Mouse (Mus musculus): Measurements from ENCODE around the gene C1qtnf1. TPM values are rescaled to one million over a fixed set of nuclear protein-coding genes. Genes with fewer than 3 reads are reported as not detected.
A peak's percentile ranks its signal among the peaks of the same experiment; 100 is the strongest.

Gene C1qtnf1
- polyA plus RNA-seq, 1 experiment from 2014 or later: 2.3 TPM

- H3K36me3 ChIP-seq (replicated peaks): no peaks in the 10 kb centered on the region
- H3K27me3 ChIP-seq (ENCODE audit: poor library complexity, severe bottlenecking): peaks cover 39% of the 10 kb centered on the region
- no peak overlapping the region for H3K4me3 ChIP-seq
- H3K9me3 ChIP-seq: no peaks in the 10 kb centered on the region
- 64% methylated on average over 4 of the region's 4 CpGs for WGBS
- H3K4me1 ChIP-seq: peaks cover 64% of the 10 kb centered on the region
- no peak for DNase-seq (ENCODE audit: extremely low spot score, low spot score)
- peak overlapping the region; percentile 31; the same call in 1 of the 2 replicates for H3K27ac ChIP-seq
These were observed 2.4 kb downstream of the C1qtnf1 start for GRCm38 (mm10) chr11:118430291-118430885.

- H3K36me3 ChIP-seq (replicated peaks): no peaks in the 10 kb centered on the region
- H3K4me3 ChIP-seq: no peak overlapping the region
- 82% methylated on average over 16 of the region's 16 CpGs for WGBS
- DNase-seq (ENCODE audit: extremely low spot score, low spot score): no peak
- peaks cover 37% of the 10 kb centered on the region for H3K27me3 ChIP-seq (ENCODE audit: poor library complexity, severe bottlenecking)
- H3K9me3 ChIP-seq: no peaks in the 10 kb centered on the region
- peak overlapping the region; percentile 12 for H3K27ac ChIP-seq
- H3K4me1 ChIP-seq: peaks cover 69% of the 10 kb centered on the region
These were observed 3.3 kb downstream of the C1qtnf1 start for GRCm38 (mm10) chr11:118431100-118431948.

- Histone ChIP-seq H3K36me3 (replicated peaks) (no peaks in the 10 kb centered on the region), H3K9me3 (no peaks in the 10 kb centered on the region), H3K27ac (peak overlapping the region; percentile 54; the same call in 1 of the 2 replicates), H3K4me3 (peak overlapping the region; percentile 13; the same call in 1 of the 2 replicates), H3K27me3 (ENCODE audit: poor library complexity, severe bottlenecking) (peaks cover 20% of the 10 kb centered on the region), H3K4me1 (peaks cover 72% of the 10 kb centered on the region)
- 81% methylated on average over 10 of the region's 10 CpGs for WGBS
- DNase-seq (ENCODE audit: extremely low spot score, low spot score): no peak
These were observed 5.4 kb downstream of the C1qtnf1 start for GRCm38 (mm10) chr11:118433398-118433868.

- H3K4me1 ChIP-seq: peaks cover 72% of the 10 kb centered on the region
- no peaks in the 10 kb centered on the region for H3K36me3 ChIP-seq (replicated peaks)
- 65% methylated on average over 13 of the region's 13 CpGs for WGBS
- H3K27ac ChIP-seq: peak overlapping the region; percentile 54
- H3K9me3 ChIP-seq: no peaks in the 10 kb centered on the region
- peak overlapping the region; percentile 13 for H3K4me3 ChIP-seq
- H3K27me3 ChIP-seq (ENCODE audit: poor library complexity, severe bottlenecking): peaks cover 13% of the 10 kb centered on the region
- no peak for DNase-seq (ENCODE audit: extremely low spot score, low spot score)
These were observed 6.1 kb downstream of the C1qtnf1 start for GRCm38 (mm10) chr11:118434093-118434492.

- H3K4me1 ChIP-seq: peaks cover 71% of the 10 kb centered on the region
- no peak overlapping the region for H3K4me3 ChIP-seq
- WGBS: 47% methylated on average over 6 of the region's 6 CpGs
- H3K36me3 ChIP-seq (replicated peaks): no peaks in the 10 kb centered on the region
- H3K27me3 ChIP-seq (ENCODE audit: poor library complexity, severe bottlenecking): 0 out of 2 replicates have a peak, but pooled peaks cover 4% of the 10 kb centered on the region
- DNase-seq (ENCODE audit: extremely low spot score, low spot score): no peak
- peak overlapping the region; percentile 64; the same call in 1 of the 2 replicates for H3K27ac ChIP-seq
- H3K9me3 ChIP-seq: no peaks in the 10 kb centered on the region
These were observed 8.5 kb downstream of the C1qtnf1 start for GRCm38 (mm10) chr11:118436471-118436935.

- H3K27ac ChIP-seq: peak overlapping the region; percentile 80
- no peaks in the 10 kb centered on the region for H3K36me3 ChIP-seq (replicated peaks)
- peaks cover 8% of the 10 kb centered on the region; the same call in 1 of the 2 replicates for H3K27me3 ChIP-seq (ENCODE audit: poor library complexity, severe bottlenecking)
- H3K4me3 ChIP-seq: peak overlapping the region; percentile 6; the same call in 1 of the 2 replicates
- peak; percentile 45 for DNase-seq (ENCODE audit: extremely low spot score, low spot score)
- peaks cover 61% of the 10 kb centered on the region for H3K4me1 ChIP-seq
- H3K9me3 ChIP-seq: no peaks in the 10 kb centered on the region
- 16% methylated on average over 11 of the region's 11 CpGs for WGBS
These were observed 10.8 kb downstream of the C1qtnf1 start for GRCm38 (mm10) chr11:118438665-118439414.

GRCm38 (mm10) chr11:118442691-118443090, 14.7 kb downstream of the C1qtnf1 start:
- Histone ChIP-seq H3K36me3 (replicated peaks) (no peaks in the 10 kb centered on the region), H3K27ac (no peak overlapping the region), H3K9me3 (no peaks in the 10 kb centered on the region), H3K27me3 (ENCODE audit: poor library complexity, severe bottlenecking) (peaks cover 15% of the 10 kb centered on the region), H3K4me1 (peaks cover 30% of the 10 kb centered on the region), H3K4me3 (no peak overlapping the region)
- DNase-seq (ENCODE audit: extremely low spot score, low spot score): no peak
- WGBS: 82% methylated on average over 13 of the region's 13 CpGs

- no peak overlapping the region for H3K27ac ChIP-seq
- H3K4me1 ChIP-seq: peaks cover 23% of the 10 kb centered on the region
- peaks cover 12% of the 10 kb centered on the region for H3K27me3 ChIP-seq (ENCODE audit: poor library complexity, severe bottlenecking)
- peak; percentile 80 for DNase-seq (ENCODE audit: extremely low spot score, low spot score)
- H3K36me3 ChIP-seq (replicated peaks): no peaks in the 10 kb centered on the region
- no peaks in the 10 kb centered on the region for H3K9me3 ChIP-seq
- 37% methylated on average over 11 of the region's 11 CpGs for WGBS
- H3K4me3 ChIP-seq: no peak overlapping the region
These were observed 15.4 kb downstream of the C1qtnf1 start for GRCm38 (mm10) chr11:118443201-118443970.

GRCm38 (mm10) chr11:118445843-118446242, 17.8 kb downstream of the C1qtnf1 start:
- H3K27me3 ChIP-seq (ENCODE audit: poor library complexity, severe bottlenecking): peaks cover 12% of the 10 kb centered on the region
- 16% methylated on average over 3 of the region's 3 CpGs for WGBS
- DNase-seq (ENCODE audit: extremely low spot score, low spot score): peak; percentile 77
- H3K4me1 ChIP-seq: peaks cover 3% of the 10 kb centered on the region; the same call in 1 of the 2 replicates
- no peaks in the 10 kb centered on the region for H3K9me3 ChIP-seq
- H3K27ac ChIP-seq: no peak overlapping the region
- H3K4me3 ChIP-seq: no peak overlapping the region
- no peaks in the 10 kb centered on the region for H3K36me3 ChIP-seq (replicated peaks)

GRCm38 (mm10) chr11:118447346-118447745, 19.3 kb downstream of the C1qtnf1 start:
- H3K4me1 ChIP-seq: peaks cover 3% of the 10 kb centered on the region; the same call in 1 of the 2 replicates
- 72% methylated on average over 4 of the region's 4 CpGs for WGBS
- peaks cover 12% of the 10 kb centered on the region for H3K27me3 ChIP-seq (ENCODE audit: poor library complexity, severe bottlenecking)
- H3K36me3 ChIP-seq (replicated peaks): no peaks in the 10 kb centered on the region
- H3K9me3 ChIP-seq: no peaks in the 10 kb centered on the region
- H3K4me3 ChIP-seq: no peak overlapping the region
- H3K27ac ChIP-seq: peak overlapping the region; percentile 11; the same call in 1 of the 2 replicates
- DNase-seq (ENCODE audit: extremely low spot score, low spot score): no peak

GRCm38 (mm10) chr11:118448385-118448784, 20.4 kb downstream of the C1qtnf1 start:
- H3K27ac ChIP-seq: no peak overlapping the region
- H3K9me3 ChIP-seq: no peaks in the 10 kb centered on the region
- no peaks in the 10 kb centered on the region for H3K36me3 ChIP-seq (replicated peaks)
- DNase-seq (ENCODE audit: extremely low spot score, low spot score): no peak
- WGBS: 90% methylated on average over 8 of the region's 8 CpGs
- H3K4me3 ChIP-seq: no peak overlapping the region
- peaks cover 12% of the 10 kb centered on the region for H3K27me3 ChIP-seq (ENCODE audit: poor library complexity, severe bottlenecking)
- peaks cover 3% of the 10 kb centered on the region; the same call in 1 of the 2 replicates for H3K4me1 ChIP-seq

All from forebrain, embryonic 10.5 days (tissue).